Mouse (Mus musculus) liver, adult 2 months (tissue): ENCODE measurements around the gene Fosl2. TPM values are rescaled to one million over a fixed set of nuclear protein-coding genes. Genes with fewer than 3 reads are reported as not detected.

Experiments
- DNase-seq: peaks from one replicate; pipeline ENCODE4 v3.0.0-alpha.2; 2011; ENCODE audit warnings: low read depth, low spot score; ENCODE audit errors: extremely low read depth
- H3K27ac ChIP-seq: fragments of 200-500 bp; replicated peaks from 2 replicates; pipeline ENCODE4 v1.5.1; 2012; ENCODE audit warnings: low read depth, mild to moderate bottlenecking, control low read depth, inconsistent platforms, low read length; ENCODE audit not compliant: insufficient read depth
- H3K27me3 ChIP-seq: fragments of 200-500 bp; 2 replicates; pipeline ENCODE4 v1.6.1; 2012; ENCODE audit warnings: mild to moderate bottlenecking, moderate library complexity, low read length, inconsistent platforms; ENCODE audit not compliant: control insufficient read depth, insufficient read depth
- H3K36me3 ChIP-seq: fragments of 200-500 bp; 2 replicates; pipeline ENCODE4 v1.6.1; 2012; ENCODE audit warnings: low read length, inconsistent platforms; ENCODE audit not compliant: control insufficient read depth, insufficient read depth
- H3K4me1 ChIP-seq: fragments of 200-500 bp; 2 replicates; pipeline ENCODE4 v1.6.1; 2011; ENCODE audit warnings: low read length; ENCODE audit not compliant: control insufficient read depth, insufficient read depth
- H3K4me3 ChIP-seq: fragments of 200-500 bp; 2 replicates; pipeline ENCODE4 v1.5.1; 2011; ENCODE audit warnings: low read depth, mild to moderate bottlenecking, control low read depth, low read length, moderate library complexity; ENCODE audit not compliant: insufficient read depth
- H3K79me2 ChIP-seq: fragments of 200-500 bp; 2 replicates; pipeline ENCODE4 v1.6.1; 2012; ENCODE audit warnings: inconsistent platforms, mild to moderate bottlenecking, low read length, moderate library complexity; ENCODE audit not compliant: control insufficient read depth, insufficient read depth
- H3K9ac ChIP-seq: fragments of 200-500 bp; 2 replicates; pipeline ENCODE4 v1.6.1; 2012; ENCODE audit warnings: low read depth, mild to moderate bottlenecking, control low read depth, inconsistent platforms, low read length
- CTCF ChIP-seq: fragments of 200-500 bp; IDR thresholded peaks from 2 replicates; pipeline ENCODE4 v1.5.1; 2011; ENCODE audit warnings: low read depth, low read length, control low read depth
- POLR2A ChIP-seq: fragments of 200-500 bp; IDR thresholded peaks from 2 replicates; pipeline ENCODE4 v1.6.1; 2011; ENCODE audit warnings: low read length, control low read depth; ENCODE audit not compliant: insufficient read depth; ENCODE audit errors: extremely low read depth
- WGBS: fragments of 180-500 bp; shearing (Covaris S2); methylation state at CpG from one replicate; pipeline ENCODE4 v1.1.7; 2018; 5-methylcytosine and 5-hydroxymethylcytosine counted together
- polyA plus RNA-seq: library from polyadenylated mRNA; depleted of rRNA; stranded (reverse); fragments of >200 nt; gene quantifications from 2 replicates; pipeline ENCODE4 v1.2.3, GENCODE M21; 2012
- total RNA-seq: library from RNA; depleted of rRNA; stranded (reverse); fragments of >200 nt; gene quantifications from 2 replicates; pipeline ENCODE4 v1.2.3, GENCODE M21; 2014

Gene Fosl2
- total and polyA plus RNA-seq, 2 experiments: 2.1 to 4.4 TPM

DNA sequence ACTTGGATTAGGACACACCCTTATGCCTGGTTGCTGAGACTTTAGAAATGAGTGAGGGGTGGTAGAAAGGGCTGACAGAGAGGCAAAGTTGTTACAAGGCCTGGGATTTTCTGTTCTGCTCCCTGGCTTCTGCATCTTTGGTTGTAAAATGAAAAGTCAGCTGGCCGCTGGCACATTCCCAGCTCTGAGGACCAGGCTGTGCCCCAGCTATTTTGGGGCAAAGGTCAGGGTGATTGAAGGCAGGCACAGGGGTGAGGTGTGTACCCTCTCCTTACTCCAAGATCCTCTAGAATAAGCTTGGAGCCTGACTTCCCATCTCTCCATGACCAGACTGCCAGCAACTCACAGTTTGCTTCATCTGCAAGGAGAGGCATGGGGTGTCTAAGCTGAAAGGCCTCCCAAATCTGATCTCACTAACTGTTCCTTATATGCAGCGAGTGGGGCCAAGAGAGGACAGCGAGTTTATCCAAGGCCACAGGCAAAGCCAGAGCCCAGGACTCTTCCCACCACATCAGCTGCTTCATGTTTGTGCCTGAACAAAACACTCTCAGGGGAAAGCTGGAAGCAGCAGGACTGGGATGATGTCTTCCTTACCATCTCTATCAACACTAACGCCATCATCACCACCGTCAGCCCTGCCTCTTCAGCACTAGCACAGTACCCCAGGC lies 29.0 kb upstream of the Fosl2 start:
- H3K27ac ChIP-seq: no peak overlapping the region
- TF ChIP-seq POLR2A (no peak), CTCF (no peak)
- H3K27me3 ChIP-seq: no peaks in the 10 kb centered on the region
- no peak for DNase-seq
- no peaks in the 10 kb centered on the region for H3K79me2 ChIP-seq
- no peak overlapping the region for H3K9ac ChIP-seq
- peaks cover 4% of the 10 kb centered on the region; the same call in 1 of the 2 replicates for H3K4me1 ChIP-seq
- no peaks in the 10 kb centered on the region for H3K36me3 ChIP-seq
- WGBS: 82% methylated on average over 5 of the region's 5 CpGs
- no peak overlapping the region for H3K4me3 ChIP-seq

GRCm38 (mm10) chr5:32110651-32111050 lies 24.9 kb upstream of the Fosl2 start:
- 80% methylated on average over 4 of the region's 4 CpGs for WGBS
- no peak overlapping the region for H3K9ac ChIP-seq
- H3K27ac ChIP-seq: no peak overlapping the region

GRCm38 (mm10) chr5:32112206-32112916 lies 23.2 kb upstream of the Fosl2 start:
- no peaks in the 10 kb centered on the region for H3K27me3 ChIP-seq
- DNase-seq: peak; percentile 18
- H3K27ac ChIP-seq: no peak overlapping the region
- H3K79me2 ChIP-seq: no peaks in the 10 kb centered on the region
- WGBS: 88% methylated on average over 7 of the region's 7 CpGs
- H3K4me3 ChIP-seq: no peak overlapping the region
- no peak overlapping the region for H3K9ac ChIP-seq
- no peaks in the 10 kb centered on the region for H3K36me3 ChIP-seq
- no peaks in the 10 kb centered on the region for H3K4me1 ChIP-seq
- TF ChIP-seq CTCF (no peak), POLR2A (no peak)

More at GRCm38 (mm10) chr5:32110651-32111050, 24.9 kb upstream of the Fosl2 start:
- H3K36me3 ChIP-seq: no peaks in the 10 kb centered on the region
- TF ChIP-seq POLR2A (no peak), CTCF (no peak)
- no peaks in the 10 kb centered on the region for H3K4me1 ChIP-seq
- no peaks in the 10 kb centered on the region for H3K79me2 ChIP-seq
- no peak overlapping the region for H3K4me3 ChIP-seq
- no peaks in the 10 kb centered on the region for H3K27me3 ChIP-seq
- DNase-seq: no peak

DNA sequence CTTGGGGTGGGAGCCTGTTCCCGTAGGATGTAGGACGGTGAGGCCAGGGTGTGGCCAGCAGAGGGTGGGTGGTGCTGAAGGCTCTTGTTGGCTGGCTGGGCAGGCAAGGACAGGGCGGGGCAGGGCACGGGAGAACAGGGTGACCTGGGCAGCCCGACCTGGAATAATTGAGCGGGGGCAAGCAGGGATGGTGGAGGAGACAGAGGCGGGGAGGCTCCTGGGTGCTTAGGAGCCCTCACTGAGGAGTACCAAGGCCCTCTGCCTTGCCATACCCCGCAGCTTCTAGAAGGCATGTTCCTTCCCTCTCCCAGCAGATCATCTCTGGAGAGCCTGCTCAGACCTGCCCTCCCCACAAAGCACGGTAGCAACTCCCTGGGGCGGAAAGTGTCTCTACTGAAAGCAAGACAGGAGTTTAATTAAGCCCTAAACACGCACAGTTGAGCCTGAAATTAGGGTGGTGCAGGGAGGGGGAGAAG lies 14.7 kb upstream of the Fosl2 start:
- 72% methylated on average over 11 of the region's 11 CpGs for WGBS
- DNase-seq: no peak
- Histone ChIP-seq H3K79me2 (no peaks in the 10 kb centered on the region), H3K36me3 (no peaks in the 10 kb centered on the region), H3K4me1 (no peaks in the 10 kb centered on the region), H3K9ac (no peak overlapping the region), H3K4me3 (no peak overlapping the region), H3K27me3 (no peaks in the 10 kb centered on the region), H3K27ac (no peak overlapping the region)
- TF ChIP-seq POLR2A: no peak
- TF ChIP-seq CTCF: no peak

- no peak overlapping the region for H3K27ac ChIP-seq
- TF ChIP-seq POLR2A (no peak), CTCF (no peak)
- no peaks in the 10 kb centered on the region for H3K36me3 ChIP-seq
- H3K79me2 ChIP-seq: no peaks in the 10 kb centered on the region
- H3K27me3 ChIP-seq: no peaks in the 10 kb centered on the region
- H3K4me1 ChIP-seq: no peaks in the 10 kb centered on the region
- H3K9ac ChIP-seq: no peak overlapping the region
- DNase-seq: no peak
- 56% methylated on average over 6 of the region's 6 CpGs for whole genome bisulfite sequencing
- H3K4me3 ChIP-seq: no peak overlapping the region
Measured at GRCm38 (mm10) chr5:32121936-32122335, 13.7 kb upstream of the Fosl2 start.

GRCm38 (mm10) chr5:32122363-32122762 lies 13.2 kb upstream of the Fosl2 start:
- WGBS: 85% methylated on average over 5 of the region's 5 CpGs
- no peak overlapping the region for H3K27ac ChIP-seq

More at GRCm38 (mm10) chr5:32122363-32122762, 13.2 kb upstream of the Fosl2 start:
- no peaks in the 10 kb centered on the region for H3K79me2 ChIP-seq
- H3K27me3 ChIP-seq: no peaks in the 10 kb centered on the region
- no peak for DNase-seq
- no peaks in the 10 kb centered on the region for H3K36me3 ChIP-seq
- no peaks in the 10 kb centered on the region for H3K4me1 ChIP-seq
- no peak overlapping the region for H3K4me3 ChIP-seq
- TF ChIP-seq POLR2A (no peak), CTCF (no peak)
- no peak overlapping the region for H3K9ac ChIP-seq
